Mouse (Mus musculus) erythroblast, embryonic 14.5 days (primary cell): ENCODE data around the gene Coq2.

Experiments
- GATA1 ChIP-seq: IDR thresholded peaks from 2 replicates; pipeline ENCODE4 v1.6.1; 2012; ENCODE audit warnings: low read length, inconsistent platforms, mixed read lengths
- TAL1 ChIP-seq: IDR thresholded peaks from 3 replicates; pipeline ENCODE4 v1.6.1; 2012; ENCODE audit warnings: low read length, inconsistent platforms, mixed read lengths

GRCm38 (mm10) chr5:100634885-100635478 lies 40.0 kb downstream of the Coq2 start:
- TF ChIP-seq GATA1, result no peak
- no peak for TF ChIP-seq TAL1
